Mouse (Mus musculus): Measurements from ENCODE around the gene Gm49387.

- TF ChIP-seq GATA1 (IDR thresholded peaks at IDR 0.05; ENCODE audit: borderline replicate concordance, low read length) (no peak), FLI1 (IDR thresholded peaks at IDR 0.05; ENCODE audit: low read length) (no peak)
Measured at GRCm38 (mm10) chr14:31644183-31644830, 3.6 kb upstream of the Gm49387 start.

Data from megakaryocyte, embryonic 14.5 days (primary cell).